Mouse (Mus musculus): ENCODE results near the gene B3gat3. TPM values are rescaled to one million over a fixed set of nuclear protein-coding genes. Genes with fewer than 3 reads are reported as not detected.

The B3gat3 gene
- polyA plus RNA-seq, 1 experiment from 2014 or later: 75.0 TPM

DNA sequence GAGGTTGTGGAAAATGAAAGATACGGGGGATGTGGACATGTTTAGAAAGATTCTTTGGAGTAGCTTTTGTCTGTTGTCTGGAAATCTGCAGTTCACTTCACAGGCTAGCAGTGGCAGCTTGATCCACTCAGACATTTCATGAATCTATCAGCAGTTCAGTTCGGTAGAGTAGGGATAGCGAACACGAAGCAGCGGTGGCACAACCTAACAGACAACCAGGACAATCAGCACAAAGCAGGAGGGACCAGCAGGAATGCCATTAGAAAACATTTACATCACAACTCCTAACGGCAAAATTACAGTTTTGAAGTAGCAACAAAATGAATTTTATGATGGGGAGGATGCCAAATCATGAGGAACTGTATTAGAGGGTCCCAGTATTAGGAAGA is 496 bp upstream of the B3gat3 start:
- Histone ChIP-seq H3K9ac (replicated peaks; ENCODE audit: low read length) (peak overlapping the region; percentile 80; the same call in 1 of the 2 replicates), H3K27me3 (ENCODE audit: control insufficient read depth, insufficient read depth, low read length) (no peaks in the 10 kb centered on the region), H3K4me2 (ENCODE audit: low read length) (peak overlapping the region; percentile 62), H3K36me3 (ENCODE audit: control insufficient read depth, insufficient read depth, low read length) (peaks cover 32% of the 10 kb centered on the region), H3K4me3 (replicated peaks; ENCODE audit: low read depth, low read length) (peak overlapping the region; percentile 83), H3K9me3 (ENCODE audit: control insufficient read depth, low read length) (no peaks in the 10 kb centered on the region), H3K27ac (replicated peaks; ENCODE audit: low read depth, low read length) (peak overlapping the region; percentile 85), H3K4me1 (ENCODE audit: control insufficient read depth, insufficient read depth, low read length) (peaks cover 10% of the 10 kb centered on the region; the same call in 1 of the 2 replicates)
- ATAC-seq (ENCODE audit: low FRiP score, low TSS enrichment) (no peak), DNase-seq (no peak)
- WGBS: 73% methylated on average over 6 of the region's 6 CpGs

DNA sequence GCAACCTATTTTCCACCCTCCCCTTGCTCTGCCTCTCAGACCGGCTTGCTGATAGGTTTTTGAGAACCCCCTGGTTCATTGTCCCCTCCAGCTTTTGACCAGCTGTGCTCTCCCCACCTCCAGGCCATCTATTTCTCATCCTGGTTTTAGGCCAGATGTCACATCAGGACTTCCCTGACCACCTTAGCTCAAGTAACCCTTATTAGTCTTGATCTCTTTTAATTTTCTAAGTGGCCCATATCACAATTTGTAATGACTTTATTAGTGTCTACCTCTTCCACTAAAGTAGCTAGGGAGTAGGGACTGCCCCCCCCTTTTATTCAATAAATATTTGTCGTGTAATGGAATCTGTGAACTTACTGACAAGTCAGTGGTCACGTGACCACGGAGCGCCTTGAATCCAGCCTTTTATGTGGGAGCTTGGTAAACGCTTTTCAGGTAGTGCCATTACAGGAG is 690 bp downstream of the B3gat3 start:
- Histone ChIP-seq H3K27me3 (ENCODE audit: control insufficient read depth, insufficient read depth, low read length) (no peaks in the 10 kb centered on the region), H3K27ac (replicated peaks; ENCODE audit: low read depth, low read length) (peak overlapping the region; percentile 85), H3K9me3 (ENCODE audit: control insufficient read depth, low read length) (no peaks in the 10 kb centered on the region), H3K4me3 (replicated peaks; ENCODE audit: low read depth, low read length) (peak overlapping the region; percentile 83), H3K36me3 (ENCODE audit: control insufficient read depth, insufficient read depth, low read length) (peaks cover 29% of the 10 kb centered on the region), H3K9ac (replicated peaks; ENCODE audit: low read length) (peak overlapping the region; percentile 80), H3K4me2 (ENCODE audit: low read length) (peak overlapping the region; percentile 62), H3K4me1 (ENCODE audit: control insufficient read depth, insufficient read depth, low read length) (peaks cover 10% of the 10 kb centered on the region; the same call in 1 of the 2 replicates)
- peak; percentile 74 for DNase-seq
- no peak; the same call in 1 of the 2 replicates for ATAC-seq (ENCODE audit: low FRiP score, low TSS enrichment)
- WGBS: 2% methylated on average over 6 of the region's 6 CpGs

DNA sequence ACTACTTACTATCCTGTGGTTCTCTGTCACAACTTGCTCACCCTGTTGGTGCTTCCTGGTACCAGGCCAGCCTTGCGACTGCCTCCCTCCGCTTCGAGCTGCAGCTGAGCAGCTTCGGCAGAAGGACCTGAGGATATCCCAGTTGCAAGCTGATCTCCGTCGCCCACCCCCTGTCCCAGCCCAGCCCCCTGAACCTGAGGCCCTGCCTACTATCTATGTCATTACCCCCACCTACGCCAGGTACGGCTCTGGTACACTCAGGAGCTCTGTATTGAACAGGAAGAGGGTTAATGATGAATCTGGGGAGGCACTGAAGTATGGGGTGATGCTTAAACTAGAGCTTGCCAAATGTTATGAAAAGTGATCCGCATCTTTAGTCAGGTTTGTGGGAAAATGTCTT is 1.6 kb downstream of the B3gat3 start:
- peak overlapping the region; percentile 83; the same call in 1 of the 2 replicates for H3K4me3 ChIP-seq (replicated peaks; ENCODE audit: low read depth, low read length)
- no peaks in the 10 kb centered on the region for H3K9me3 ChIP-seq (ENCODE audit: control insufficient read depth, low read length)
- no peak for DNase-seq
- ATAC-seq (ENCODE audit: low FRiP score, low TSS enrichment): no peak
- H3K27me3 ChIP-seq (ENCODE audit: control insufficient read depth, insufficient read depth, low read length): no peaks in the 10 kb centered on the region
- H3K4me1 ChIP-seq (ENCODE audit: control insufficient read depth, insufficient read depth, low read length): peaks cover 10% of the 10 kb centered on the region; the same call in 1 of the 2 replicates
- H3K36me3 ChIP-seq (ENCODE audit: control insufficient read depth, insufficient read depth, low read length): peaks cover 29% of the 10 kb centered on the region
- WGBS: 87% methylated on average over 9 of the region's 9 CpGs
- peak overlapping the region; percentile 62 for H3K4me2 ChIP-seq (ENCODE audit: low read length)
- H3K27ac ChIP-seq (replicated peaks; ENCODE audit: low read depth, low read length): no peak overlapping the region
- no peak overlapping the region for H3K9ac ChIP-seq (replicated peaks; ENCODE audit: low read length)

DNA sequence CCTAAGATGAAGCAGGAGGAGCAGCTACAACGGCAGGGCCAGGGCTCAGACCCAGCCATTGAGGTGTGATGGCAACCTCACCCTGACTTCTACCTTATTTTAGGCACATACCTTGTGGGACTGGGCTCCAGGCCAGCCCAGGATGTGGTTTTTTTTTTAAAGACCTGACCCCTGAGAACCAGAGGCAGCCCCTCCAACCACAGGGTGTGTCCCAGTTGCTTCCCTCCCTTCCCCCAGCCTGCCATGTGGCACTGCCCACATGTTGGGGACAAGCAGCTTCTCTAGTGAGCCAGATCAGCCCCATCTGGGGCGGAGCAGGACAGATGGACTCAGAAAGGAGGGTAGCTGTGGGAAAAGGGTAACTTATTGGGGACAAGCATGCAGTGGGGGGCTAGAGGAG is 6.6 kb downstream of the B3gat3 start:
- H3K27me3 ChIP-seq (ENCODE audit: control insufficient read depth, insufficient read depth, low read length): no peaks in the 10 kb centered on the region
- peaks cover 32% of the 10 kb centered on the region for H3K36me3 ChIP-seq (ENCODE audit: control insufficient read depth, insufficient read depth, low read length)
- DNase-seq: no peak
- H3K9me3 ChIP-seq (ENCODE audit: control insufficient read depth, low read length): no peaks in the 10 kb centered on the region
- H3K4me2 ChIP-seq (ENCODE audit: low read length): no peak overlapping the region
- WGBS: 95% methylated on average over 2 of the region's 2 CpGs
- H3K9ac ChIP-seq (replicated peaks; ENCODE audit: low read length): no peak overlapping the region
- peaks cover 11% of the 10 kb centered on the region for H3K4me1 ChIP-seq (ENCODE audit: control insufficient read depth, insufficient read depth, low read length)
- no peak overlapping the region for H3K27ac ChIP-seq (replicated peaks; ENCODE audit: low read depth, low read length)
- no peak overlapping the region for H3K4me3 ChIP-seq (replicated peaks; ENCODE audit: low read depth, low read length)
- no peak for ATAC-seq (ENCODE audit: low FRiP score, low TSS enrichment)

DNA sequence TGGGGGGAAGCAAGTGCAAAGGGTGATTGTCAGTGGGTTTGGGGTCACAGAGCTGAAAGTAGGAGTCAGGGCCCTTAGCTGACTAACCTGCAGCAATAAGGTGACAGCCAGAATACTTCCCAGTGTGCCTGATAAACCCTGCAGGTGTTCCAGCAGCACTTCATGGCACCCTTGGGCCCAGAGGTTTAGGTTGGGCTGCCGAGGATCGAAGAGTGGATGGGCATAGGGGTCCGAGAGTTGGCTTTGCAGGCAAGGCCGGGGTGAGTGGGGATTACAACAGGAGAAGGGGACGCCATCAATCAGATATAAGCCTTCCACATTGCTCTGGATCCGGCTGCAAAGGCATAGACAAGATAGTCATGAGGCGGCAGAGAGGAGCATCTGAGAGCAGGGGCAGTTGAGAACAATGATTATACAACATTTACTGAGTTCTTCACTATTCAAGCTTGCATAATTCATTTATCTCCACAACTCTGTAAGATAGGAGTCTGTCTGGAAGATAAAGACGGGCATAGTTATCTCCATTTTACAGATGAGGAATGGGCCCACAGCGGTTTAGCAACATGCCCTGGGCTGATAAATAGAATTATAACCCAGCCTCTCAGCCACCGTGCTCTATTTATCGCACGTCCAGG is 7.8 kb downstream of the B3gat3 start:
- ATAC-seq (ENCODE audit: low FRiP score, low TSS enrichment) (no peak), DNase-seq (no peak)
- WGBS: 87% methylated on average over 12 of the region's 12 CpGs

DNA sequence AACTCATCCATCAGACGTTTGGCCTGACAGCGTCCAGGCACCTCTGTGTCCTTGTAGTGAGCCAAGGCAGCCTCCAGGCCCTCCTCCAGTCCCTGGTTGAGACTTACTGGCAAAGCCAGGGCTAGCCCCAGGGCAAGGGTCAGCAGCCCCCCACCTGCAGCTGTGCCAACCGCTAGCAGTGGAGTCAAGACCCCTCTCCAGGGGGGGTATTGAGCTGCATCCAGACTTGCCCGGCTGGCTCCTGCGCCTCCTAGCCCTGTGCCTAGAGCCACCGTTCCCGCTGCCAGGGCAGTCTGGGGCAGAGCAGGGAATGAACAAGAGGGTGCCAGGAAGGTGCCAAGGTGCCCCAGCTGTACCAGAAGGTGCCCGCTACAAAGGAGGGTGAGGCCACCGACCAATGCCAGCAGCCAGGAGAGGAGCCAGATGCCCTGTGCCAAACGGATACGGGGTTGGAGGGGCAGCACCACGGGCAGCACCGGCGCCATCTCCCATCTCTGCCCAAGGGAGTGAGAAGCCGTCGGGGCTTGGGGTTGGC is 8.6 kb downstream of the B3gat3 start:
- peak overlapping the region; percentile 65 for H3K9ac ChIP-seq (replicated peaks; ENCODE audit: low read length)
- H3K4me1 ChIP-seq (ENCODE audit: control insufficient read depth, insufficient read depth, low read length): peaks cover 11% of the 10 kb centered on the region
- no peak for DNase-seq
- H3K9me3 ChIP-seq (ENCODE audit: control insufficient read depth, low read length): no peaks in the 10 kb centered on the region
- 19% methylated on average over 16 of the region's 16 CpGs for WGBS
- H3K36me3 ChIP-seq (ENCODE audit: control insufficient read depth, insufficient read depth, low read length): peaks cover 34% of the 10 kb centered on the region
- H3K4me2 ChIP-seq (ENCODE audit: low read length): peak overlapping the region; percentile 71
- H3K27me3 ChIP-seq (ENCODE audit: control insufficient read depth, insufficient read depth, low read length): no peaks in the 10 kb centered on the region
- H3K4me3 ChIP-seq (replicated peaks; ENCODE audit: low read depth, low read length): peak overlapping the region; percentile 51
- H3K27ac ChIP-seq (replicated peaks; ENCODE audit: low read depth, low read length): no peak overlapping the region
- peak; percentile 38; the same call in 1 of the 2 replicates for ATAC-seq (ENCODE audit: low FRiP score, low TSS enrichment)

More for the DNA sequence above, 7.8 kb downstream of the B3gat3 start:
- no peak overlapping the region for H3K4me2 ChIP-seq (ENCODE audit: low read length)
- H3K36me3 ChIP-seq (ENCODE audit: control insufficient read depth, insufficient read depth, low read length): peaks cover 32% of the 10 kb centered on the region
- no peak overlapping the region for H3K4me3 ChIP-seq (replicated peaks; ENCODE audit: low read depth, low read length)
- H3K4me1 ChIP-seq (ENCODE audit: control insufficient read depth, insufficient read depth, low read length): peaks cover 11% of the 10 kb centered on the region
- H3K27ac ChIP-seq (replicated peaks; ENCODE audit: low read depth, low read length): no peak overlapping the region
- no peak overlapping the region for H3K9ac ChIP-seq (replicated peaks; ENCODE audit: low read length)
- no peaks in the 10 kb centered on the region for H3K27me3 ChIP-seq (ENCODE audit: control insufficient read depth, insufficient read depth, low read length)
- no peaks in the 10 kb centered on the region for H3K9me3 ChIP-seq (ENCODE audit: control insufficient read depth, low read length)

DNA sequence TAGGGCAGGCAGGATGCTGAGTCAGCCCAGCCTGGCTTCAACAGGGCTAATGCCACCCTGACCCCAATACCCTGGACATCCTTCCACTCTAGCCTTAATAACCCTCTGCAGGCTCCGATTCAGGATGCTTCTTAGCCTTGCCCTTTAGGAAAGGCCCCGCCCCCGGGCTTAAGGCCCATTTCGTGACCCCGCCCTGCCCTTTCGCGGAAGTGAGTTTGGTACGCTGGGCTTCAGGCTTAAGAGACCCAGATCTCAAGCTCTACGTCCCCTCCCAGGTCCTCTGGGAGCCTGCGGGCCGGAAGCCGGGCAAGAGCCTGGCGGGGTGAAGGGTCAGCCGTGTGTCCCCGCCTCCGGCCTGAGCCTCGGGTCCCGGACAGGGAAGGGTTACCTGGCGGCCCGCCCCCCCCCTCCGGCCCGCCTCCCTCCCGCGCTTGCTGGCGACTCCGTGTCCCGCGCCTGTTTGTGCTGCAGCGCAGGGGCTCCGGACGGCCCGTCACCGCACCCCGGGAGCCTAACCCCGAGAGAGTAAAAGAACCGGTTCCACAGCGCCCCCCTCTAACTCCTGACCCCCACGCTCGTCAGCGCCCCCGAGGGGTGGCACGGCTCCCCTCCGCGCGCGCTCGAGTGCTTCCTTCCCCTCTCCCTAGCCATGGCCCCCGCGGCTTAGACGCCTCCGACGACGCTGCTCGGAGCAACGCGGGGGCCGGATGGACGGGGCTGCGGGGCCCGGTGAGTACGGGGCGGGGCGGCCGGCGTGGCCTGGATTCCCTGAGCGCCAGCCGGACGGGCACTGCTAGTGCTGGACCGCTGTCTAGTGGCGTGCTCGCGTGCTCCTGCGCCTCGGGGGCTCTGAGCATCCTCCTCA is 9.3 kb downstream of the B3gat3 start, which contains the start of the genes Rom1 and Eml3:
Gene Rom1 (minus strand): TSS at position 133 of the 865 bp plus-strand sequence.
Gene Eml3 (plus strand): TSS at position 329 of the 865 bp plus-strand sequence.
- peaks cover 35% of the 10 kb centered on the region for H3K36me3 ChIP-seq (ENCODE audit: control insufficient read depth, insufficient read depth, low read length)
- DNase-seq: peak; percentile 64
- peak within 1 kb of the TSS; percentile 71 for H3K4me2 ChIP-seq (ENCODE audit: low read length)
- H3K27ac ChIP-seq (replicated peaks; ENCODE audit: low read depth, low read length): no peak within 1 kb of the TSS
- ATAC-seq (ENCODE audit: low FRiP score, low TSS enrichment): peak; percentile 62
- H3K9ac ChIP-seq (replicated peaks; ENCODE audit: low read length): peak within 1 kb of the TSS; percentile 65
- H3K9me3 ChIP-seq (ENCODE audit: control insufficient read depth, low read length): no peaks in the 10 kb centered on the region
- peaks cover 11% of the 10 kb centered on the region for H3K4me1 ChIP-seq (ENCODE audit: control insufficient read depth, insufficient read depth, low read length)
- peak within 1 kb of the TSS; percentile 51 for H3K4me3 ChIP-seq (replicated peaks; ENCODE audit: low read depth, low read length)
- H3K27me3 ChIP-seq (ENCODE audit: control insufficient read depth, insufficient read depth, low read length): no peaks in the 10 kb centered on the region
- WGBS: under 1% methylated on average over 70 of the region's 74 CpGs

DNA sequence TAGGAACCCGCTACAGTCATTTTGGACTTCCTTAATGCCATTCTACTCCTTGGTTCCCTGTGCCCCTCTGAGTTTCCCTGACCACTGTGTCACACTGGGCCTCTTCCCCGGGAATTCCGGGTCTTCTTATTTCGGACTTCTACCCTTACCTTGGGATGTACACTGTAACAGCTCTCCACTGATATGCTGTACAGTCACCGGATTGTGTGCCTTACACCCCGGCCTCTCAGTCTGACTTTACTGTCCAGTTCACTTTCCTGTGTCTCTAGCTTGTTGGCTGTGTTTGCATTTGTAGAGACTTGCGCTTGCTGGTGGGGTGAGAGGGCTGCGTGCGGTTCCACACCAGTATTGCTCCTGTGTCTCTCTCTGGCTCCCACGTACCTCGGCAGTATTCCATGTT is 9.9 kb downstream of the B3gat3 start:
- Histone ChIP-seq H3K9me3 (ENCODE audit: control insufficient read depth, low read length) (no peaks in the 10 kb centered on the region), H3K9ac (replicated peaks; ENCODE audit: low read length) (peak overlapping the region; percentile 65), H3K27me3 (ENCODE audit: control insufficient read depth, insufficient read depth, low read length) (no peaks in the 10 kb centered on the region), H3K36me3 (ENCODE audit: control insufficient read depth, insufficient read depth, low read length) (peaks cover 33% of the 10 kb centered on the region), H3K4me2 (ENCODE audit: low read length) (peak overlapping the region; percentile 71), H3K4me3 (replicated peaks; ENCODE audit: low read depth, low read length) (peak overlapping the region; percentile 51), H3K27ac (replicated peaks; ENCODE audit: low read depth, low read length) (no peak overlapping the region), H3K4me1 (ENCODE audit: control insufficient read depth, insufficient read depth, low read length) (peaks cover 11% of the 10 kb centered on the region)
- ATAC-seq (ENCODE audit: low FRiP score, low TSS enrichment) (no peak), DNase-seq (no peak)
- WGBS: 17% methylated on average over 11 of the region's 11 CpGs

Measured in midbrain, embryonic 14.5 days (tissue).